Mouse (Mus musculus): ENCODE measurements around the gene Ninl.
"Not testable (repeated sequence)": the region's sequence is repeated elsewhere in the genome, so short reads cannot be mapped to it uniquely, and the experiment has no call there.

Gene Ninl

DNA sequence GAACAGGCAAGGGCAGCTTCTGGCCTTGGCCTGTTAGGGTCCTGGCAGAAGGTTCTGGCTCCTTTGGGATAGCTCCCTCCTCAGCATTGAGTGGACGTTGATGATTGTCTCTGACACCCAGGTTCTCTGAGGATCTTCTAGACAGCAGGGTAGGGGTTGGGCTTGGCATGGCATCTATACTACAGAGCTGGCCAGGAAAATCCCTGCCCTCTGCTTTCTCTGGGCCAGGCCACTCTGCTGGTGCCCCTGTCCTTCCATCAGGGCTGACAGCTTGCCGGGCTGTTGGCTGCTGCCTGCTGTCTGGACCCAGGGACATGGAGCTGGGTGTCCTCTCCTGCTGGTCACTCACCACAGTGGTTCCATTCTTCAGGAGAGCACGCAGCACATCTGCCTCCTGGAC is 89.5 kb downstream of the Ninl start:
- no peak for DNase-seq (ENCODE audit: low spot score in 2 of 2)

DNA sequence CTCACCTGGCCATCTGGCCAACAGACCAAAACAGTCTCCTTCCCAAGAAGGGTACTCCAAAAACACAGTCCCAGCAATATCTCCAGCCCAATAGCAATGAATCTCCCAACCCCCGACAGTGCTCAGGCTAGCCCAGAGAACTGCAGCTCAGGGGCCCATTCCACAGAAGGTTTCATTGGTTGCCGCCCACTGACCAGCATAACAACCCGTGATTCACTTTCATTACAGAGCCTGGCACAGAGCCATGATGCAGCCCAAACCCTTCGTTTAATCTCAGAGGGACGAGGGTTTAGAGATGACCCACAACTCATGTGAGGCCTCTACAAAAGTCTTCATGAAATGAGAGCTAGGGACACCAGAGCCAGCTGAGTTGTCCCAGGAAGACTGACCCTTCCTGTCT is 90.4 kb downstream of the Ninl start:
- no peak for DNase-seq (ENCODE audit: low spot score in 2 of 2)

DNA sequence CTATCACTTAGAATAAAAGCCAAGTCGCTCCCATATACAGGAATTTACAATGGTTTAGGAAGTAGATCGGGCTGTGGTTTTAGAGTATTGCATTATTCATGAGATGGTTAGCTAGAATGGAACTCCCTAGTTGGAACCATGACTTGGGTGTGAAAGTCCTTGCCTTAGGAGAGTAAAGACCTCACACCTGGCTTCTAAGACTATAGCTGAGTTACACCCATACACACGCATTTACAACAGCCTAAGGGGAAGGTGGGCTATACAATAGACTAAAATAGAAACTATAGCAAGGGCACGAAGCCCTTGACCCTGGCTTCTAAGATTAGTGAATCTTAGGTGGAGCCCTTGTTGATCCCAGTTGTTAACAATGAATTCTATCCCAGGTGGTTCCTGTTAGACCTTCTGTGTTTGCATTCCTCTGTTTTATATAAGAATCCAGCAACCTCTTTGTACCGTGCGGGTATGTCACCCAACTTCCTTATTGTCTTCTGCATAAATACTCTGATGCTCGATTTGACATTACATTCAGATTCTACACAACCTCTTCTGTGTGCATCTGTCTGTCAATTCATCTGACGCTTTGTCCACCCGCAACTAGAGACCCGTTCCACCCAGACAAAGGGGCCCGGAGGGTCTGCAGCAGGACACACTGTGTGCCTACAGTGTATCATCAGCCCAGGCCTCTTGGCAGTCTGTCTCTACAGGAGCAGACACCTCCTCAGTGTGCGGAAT is 91.1 kb downstream of the Ninl start:
- DNase-seq (ENCODE audit: low spot score in 2 of 2) = not testable (repeated sequence)

DNA sequence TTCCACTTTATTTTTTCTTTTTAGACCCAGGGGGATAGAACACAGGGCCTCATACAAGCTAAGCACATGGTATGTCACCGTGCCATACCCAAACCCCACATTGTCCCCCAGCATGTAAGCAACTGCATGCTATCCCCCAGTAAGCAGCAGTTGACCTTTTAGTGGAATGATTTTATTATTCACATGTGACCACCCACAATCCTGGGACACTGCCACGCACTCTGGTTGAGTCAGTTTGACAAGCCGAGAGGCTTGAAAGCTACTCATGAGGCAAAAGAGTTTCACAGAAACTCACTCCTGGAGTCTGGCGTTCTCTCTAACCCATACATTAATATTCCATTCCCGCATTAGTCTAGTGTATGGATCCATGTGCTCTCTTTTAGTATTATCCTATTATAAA is 91.8 kb downstream of the Ninl start:
- not testable (repeated sequence) for DNase-seq (ENCODE audit: low spot score in 2 of 2)

DNA sequence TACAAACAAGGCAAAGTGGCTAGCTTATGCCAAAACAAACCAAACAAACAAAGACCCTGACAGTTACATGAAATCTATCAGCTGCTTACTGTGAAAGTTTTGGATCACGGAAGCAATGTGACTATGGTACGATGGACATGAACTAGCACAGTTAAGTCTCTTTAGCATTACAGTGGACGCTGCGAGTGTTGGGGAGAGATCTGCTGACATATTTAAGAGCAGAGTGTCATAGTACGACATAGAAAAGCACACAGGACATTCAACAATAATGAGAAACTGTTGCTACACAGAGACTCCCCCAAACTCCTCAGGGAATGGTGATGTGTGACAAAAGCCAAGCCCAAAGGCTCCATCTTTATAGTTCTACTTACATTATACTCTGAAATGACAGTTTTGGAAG is 95.2 kb downstream of the Ninl start:
- no peak for DNase-seq (ENCODE audit: low spot score in 2 of 2)

DNA sequence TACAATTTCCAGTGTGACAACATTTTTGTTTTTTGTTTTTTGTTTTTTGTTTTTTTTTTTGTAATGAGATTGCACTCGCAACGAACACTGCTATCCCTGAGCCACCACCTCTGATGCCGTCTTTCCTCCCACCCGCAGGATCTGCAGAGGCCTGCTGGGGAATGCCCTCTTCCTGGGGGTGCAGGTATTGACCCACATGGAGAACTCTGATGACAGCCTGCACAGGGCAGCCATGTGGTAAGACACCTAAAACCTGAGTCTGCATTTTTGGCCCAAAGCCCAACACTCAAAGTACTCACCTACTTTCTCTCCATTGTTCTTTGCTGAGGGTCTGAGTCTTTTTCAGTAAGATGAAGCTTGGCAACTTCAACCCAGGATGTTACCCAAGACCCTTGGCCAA is 104.5 kb downstream of the Ninl start:
- no peak for DNase-seq (ENCODE audit: low spot score in 2 of 2)

DNA sequence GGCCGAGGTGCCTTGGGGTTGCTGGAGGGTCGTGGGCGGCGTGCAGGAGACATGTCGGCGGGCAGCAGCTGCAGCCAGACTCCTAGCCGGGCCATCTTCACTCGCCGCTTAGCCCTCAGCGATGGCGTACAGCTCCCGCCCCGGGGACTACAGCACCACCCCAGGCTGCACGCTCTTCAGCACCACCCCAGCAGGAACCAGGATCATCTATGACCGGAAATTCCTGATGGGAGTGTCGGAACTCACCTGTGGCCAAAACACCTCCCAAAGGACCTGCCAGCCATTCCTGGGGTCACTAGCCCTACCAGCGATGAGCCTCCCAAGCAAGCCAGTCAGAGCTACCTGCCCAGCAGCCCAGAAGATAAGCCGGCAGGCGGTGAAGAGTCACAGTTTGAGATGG is 105.7 kb downstream of the Ninl start:
- DNase-seq (ENCODE audit: low spot score in 2 of 2) = no peak

DNA sequence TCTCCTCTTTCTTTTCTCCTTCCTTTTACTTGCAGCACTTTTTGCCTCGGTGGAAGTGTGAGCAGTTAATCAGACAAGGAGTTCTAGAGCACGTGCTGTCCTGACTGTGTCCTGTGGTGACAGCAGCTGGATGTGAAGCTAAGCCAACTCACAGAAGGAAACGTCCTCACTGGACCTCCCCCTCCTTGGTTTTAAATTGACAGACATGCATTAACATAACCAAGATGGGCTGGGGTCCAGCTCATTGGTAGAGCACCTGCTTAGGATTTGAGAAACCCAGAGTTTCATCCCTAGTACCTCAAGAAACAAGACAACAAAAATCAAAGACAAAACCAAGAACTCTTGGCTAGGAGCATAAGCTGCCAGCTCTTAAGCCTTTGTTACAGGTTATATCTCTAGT is 108.4 kb downstream of the Ninl start:
- DNase-seq (ENCODE audit: low spot score in 2 of 2) = no peak

DNA sequence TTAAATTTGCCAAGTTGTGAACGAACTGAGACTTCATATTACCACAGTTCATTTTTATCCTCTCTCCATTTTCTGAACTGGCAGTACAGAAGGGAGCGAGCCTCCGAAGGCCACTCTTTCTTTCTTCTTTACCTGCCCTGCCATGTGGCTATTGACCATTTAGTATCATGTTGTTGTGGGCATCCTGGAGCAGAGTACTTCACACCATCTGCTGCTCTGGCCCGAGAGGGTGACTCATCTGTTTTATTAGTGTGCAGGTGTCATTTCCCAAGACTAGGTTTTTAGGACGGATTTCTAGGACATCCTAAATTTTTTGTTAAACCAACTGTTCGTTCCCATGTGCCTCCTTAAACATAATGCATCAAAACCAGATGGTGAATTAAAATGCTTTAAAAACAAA is 110.0 kb downstream of the Ninl start:
- no peak for DNase-seq (ENCODE audit: low spot score in 2 of 2)

DNA sequence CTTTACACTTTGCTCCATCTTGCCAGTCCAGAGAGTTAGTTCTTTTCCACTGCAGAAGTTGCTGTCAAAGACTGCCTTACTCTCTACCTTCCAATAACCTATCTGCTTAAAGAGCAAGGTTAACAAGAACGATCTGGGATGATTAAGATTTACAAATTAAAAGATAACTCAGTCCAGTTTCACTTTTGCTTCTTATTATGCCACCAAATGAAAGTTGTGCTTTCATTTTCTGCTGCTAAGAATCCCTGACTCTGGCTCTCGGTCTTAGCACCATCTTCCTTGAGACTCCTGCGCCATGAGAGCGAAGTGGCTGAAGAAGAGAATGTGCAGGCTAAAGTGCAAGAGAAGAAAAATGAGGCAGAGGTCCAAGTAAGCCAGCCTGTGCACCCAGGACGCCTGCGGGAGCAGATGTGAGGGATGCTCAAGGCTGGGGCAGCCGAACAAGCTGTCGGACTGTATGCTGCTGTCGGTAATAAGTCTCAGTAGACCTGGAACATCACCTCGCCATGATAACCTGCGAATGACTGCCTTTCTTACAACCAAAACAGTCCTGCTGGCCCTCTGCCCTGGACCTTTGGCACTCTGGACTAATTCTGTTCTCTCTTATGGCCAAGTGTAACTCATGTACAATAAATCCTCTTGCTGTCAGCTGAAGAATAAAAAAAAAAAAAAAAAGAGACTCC is 112.0 kb downstream of the Ninl start:
- DNase-seq (ENCODE audit: low spot score in 2 of 2) = no peak

DNA sequence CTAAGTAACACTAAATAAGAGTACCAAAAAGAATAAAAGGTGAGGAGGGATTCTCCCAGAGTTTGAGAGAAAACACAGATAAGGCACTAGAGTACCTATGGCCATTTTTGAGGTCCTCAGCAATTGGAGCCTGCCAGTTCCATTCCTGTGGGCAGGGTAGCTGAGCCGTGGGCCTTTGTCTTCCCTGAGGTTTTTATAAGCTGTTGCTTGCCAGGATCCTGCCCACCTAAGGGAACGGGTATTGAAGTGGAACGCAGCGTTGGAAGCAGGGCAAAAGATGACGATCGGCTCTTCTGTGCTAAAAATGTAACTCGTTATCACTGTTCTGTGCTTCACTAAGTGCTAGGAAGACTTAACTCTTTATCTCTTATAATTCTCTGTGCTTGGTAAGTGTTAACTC is 115.7 kb downstream of the Ninl start:
- DNase-seq (ENCODE audit: low spot score in 2 of 2) = no peak

DNA sequence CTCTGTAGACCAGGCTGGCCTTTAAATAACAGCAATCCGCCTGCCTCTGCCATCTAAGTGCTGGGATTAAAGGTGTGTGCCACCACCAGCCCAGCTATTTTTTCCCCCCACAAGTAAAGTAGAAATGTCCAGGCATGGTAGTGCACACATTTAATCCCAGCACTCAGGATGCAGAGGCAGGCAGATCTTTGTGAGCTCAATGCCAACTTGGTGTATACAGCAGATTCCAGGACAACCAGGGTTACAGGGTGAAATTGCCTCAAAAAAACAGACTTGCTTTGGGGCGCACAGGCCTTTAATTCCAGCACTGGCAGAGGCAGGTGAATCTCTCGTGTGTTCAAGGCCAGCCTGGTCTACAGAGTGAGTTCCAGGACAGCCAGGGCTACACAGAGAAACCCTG is 116.2 kb downstream of the Ninl start:
- DNase-seq (ENCODE audit: low spot score in 2 of 2) = no peak

DNA sequence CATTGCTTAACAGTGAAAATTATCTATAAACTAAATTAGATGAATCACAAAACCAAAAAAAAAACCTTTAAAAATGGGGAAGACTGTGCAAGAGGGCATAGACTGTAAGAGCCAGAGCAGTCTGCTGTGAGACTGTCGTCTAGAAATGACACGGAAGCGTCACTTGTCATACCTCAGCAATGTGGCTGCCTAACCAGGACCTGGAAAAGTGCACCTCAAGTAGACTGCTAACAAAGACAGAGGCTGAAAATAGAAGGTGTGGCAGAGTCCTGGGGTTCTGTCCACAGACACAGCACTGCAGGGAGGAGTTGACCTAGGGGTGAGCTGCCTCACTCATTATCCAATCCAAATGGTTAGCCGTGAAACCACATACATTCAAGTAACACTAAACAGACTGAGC is 117.0 kb downstream of the Ninl start:
- no peak for DNase-seq (ENCODE audit: low spot score in 2 of 2)

DNA sequence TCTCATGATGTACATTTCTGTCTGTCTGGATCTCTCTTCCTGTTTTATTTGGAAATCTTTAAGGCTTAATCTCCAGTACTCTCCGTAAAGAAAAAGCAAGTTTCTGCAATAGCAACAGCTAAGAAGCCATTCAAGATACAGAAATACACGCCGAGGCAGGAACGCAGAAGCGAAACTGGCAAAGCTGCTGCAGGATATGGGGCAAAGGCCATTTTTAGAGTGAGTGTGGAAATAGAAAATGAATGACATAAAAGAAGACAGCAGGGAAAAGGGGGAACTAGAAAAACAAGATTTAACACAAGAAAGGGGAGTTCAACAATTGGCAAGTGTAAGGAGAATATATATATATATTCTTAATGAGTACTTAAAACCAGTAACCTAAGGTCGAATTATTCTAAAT is 117.5 kb downstream of the Ninl start:
- no peak for DNase-seq (ENCODE audit: low spot score in 2 of 2)

DNA sequence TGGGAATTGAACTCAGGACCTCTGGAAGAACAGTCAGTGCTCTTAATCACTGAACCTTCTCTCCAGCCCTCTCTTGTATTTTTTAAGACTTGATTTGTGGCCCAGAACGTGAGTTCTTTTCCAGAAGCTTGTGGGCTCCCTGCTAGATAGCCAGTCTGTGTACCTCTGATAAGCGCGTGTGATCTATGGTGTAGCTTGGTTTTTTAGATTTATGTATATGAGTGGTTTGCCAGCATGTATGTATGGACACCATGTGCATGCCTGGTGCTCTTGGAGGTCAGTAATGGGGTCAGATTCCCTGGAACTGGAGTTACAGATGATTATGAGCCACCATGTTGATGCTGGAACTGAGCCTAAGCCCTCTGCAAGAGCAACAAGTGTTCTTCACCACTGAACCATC is 118.6 kb downstream of the Ninl start:
- DNase-seq (ENCODE audit: low spot score in 2 of 2) = no peak

DNA sequence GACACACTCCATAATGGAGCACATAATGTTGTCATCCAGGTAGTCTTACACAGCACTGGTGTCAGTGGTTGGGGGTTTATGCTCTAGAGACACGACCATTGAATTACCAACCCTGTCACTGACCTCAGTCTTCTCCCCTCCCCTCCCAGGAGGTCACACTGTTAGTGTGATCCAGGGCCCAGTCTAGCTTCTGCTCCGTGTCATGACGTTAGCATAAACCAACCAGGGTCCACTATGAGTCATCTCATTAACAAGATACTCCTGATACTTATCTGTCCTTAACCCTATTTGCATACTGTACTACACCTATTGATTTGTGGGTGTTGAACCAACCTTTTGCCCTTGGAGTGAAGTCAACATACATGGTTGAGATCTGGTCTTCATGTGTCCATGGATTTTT is 120.5 kb downstream of the Ninl start:
- DNase-seq (ENCODE audit: low spot score in 2 of 2) = no peak

DNA sequence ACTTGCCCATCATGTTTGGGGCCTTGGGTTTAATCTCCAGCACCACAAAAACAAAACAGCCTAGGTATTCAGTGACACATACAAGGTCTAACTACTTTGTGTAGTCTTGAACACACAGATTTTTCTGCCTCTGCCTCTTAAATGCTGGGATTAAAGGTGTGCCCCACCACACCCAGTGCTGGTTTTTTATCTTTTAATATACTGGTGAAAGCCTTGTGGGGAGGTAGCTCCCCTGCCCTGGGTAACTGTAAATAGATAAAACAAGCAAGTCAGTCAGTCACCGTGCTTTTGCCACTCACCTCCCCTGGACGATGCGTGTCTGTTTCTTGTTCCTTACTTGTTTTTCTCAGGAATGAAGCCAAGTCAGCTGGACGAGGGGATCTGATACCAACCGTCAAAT is 123.4 kb downstream of the Ninl start:
- DNase-seq (ENCODE audit: low spot score in 2 of 2) = no peak

DNA sequence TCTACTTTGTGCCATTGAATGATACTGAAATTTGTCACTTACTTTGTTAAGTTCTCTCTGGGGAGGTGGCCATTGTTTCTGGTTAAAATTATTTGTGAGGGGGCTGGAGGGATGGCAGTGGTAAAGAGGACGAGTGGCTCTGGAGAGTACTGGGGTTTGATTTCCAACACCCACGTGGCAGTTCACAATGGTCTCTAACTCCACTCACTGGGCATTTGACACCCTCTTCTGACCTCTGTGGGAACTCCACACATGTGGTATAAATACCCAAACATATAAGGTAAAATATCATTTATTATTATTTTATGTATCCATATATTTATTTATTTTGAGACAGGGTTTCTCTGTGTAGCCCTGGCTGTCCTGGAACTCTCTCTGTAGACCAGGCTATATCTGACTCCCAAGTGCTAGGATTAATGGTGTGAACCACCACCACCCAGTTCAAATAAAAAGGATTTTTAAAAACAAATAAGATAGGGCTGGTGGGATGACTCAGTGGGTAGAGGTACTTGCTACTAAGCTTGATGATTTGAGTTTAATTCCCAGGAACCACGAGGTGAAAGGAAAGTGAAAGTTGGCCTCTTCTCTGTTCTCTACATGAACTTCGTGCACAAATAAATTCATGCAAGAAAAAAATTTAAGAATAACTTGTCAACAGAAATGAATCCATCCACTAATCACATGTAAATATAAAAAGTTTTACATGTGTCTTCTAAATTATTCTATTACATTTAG is 124.2 kb downstream of the Ninl start:
- no peak for DNase-seq (ENCODE audit: low spot score in 2 of 2)

DNA sequence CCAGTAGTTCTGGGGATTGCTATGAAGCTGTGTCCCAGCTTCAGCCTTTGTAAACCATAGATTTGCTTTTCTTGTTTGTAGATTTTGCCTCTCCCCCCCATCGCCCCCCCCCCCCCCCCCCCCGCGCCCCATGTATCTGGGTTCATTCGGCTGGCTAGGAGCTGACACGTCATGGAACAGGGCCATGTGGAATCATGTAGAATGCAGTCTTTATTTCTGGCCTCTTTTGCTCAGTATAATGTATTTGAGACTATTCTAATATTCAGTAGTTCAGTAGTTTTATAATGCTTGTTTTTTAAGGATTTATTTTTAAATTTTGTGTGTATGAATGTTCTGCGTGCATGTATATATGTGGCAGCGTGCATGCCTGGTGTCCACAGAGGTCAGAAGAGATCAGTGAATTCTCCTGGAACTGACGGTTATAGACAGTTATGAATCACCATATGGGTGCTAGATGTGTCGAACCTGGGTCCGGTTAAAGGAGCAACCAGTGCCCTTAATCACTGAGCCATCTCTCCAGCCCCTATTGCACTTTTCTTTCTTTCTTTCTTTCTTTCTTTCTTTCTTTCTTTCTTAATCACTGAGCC is 128.8 kb downstream of the Ninl start:
- no peak for DNase-seq (ENCODE audit: low spot score in 2 of 2)

DNA sequence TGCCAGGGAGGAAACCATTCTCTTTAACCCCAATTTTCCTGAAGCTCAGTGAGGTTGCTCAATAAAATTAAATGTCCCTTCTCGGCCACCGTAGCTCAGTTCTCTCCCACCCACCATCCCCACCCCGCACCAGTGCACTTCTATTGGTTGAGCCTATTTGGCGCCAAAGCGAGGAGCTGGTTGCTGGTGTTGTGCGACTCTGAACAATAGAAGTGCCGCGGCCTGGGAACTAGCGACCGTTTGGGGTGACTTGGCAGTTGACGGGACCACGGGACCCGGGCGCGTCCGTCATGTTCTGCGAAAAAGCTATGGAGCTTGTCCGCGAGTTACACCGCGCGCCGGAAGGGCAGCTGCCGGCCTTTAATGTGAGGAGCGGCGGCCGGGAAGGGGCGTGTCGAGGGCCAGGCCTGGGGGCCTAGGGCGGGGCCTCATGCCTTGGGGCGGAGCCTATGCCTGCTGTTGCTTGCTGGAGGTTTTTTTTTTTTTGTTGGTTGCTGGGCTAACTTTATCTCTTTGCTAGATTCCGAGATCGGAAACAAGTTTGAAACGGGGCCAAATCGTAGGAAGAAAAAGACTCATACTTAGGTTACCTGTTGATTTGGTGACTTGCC is 129.6 kb downstream of the Ninl start:
- DNase-seq (ENCODE audit: low spot score in 2 of 2) = peak; percentile 92 to 97

DNA sequence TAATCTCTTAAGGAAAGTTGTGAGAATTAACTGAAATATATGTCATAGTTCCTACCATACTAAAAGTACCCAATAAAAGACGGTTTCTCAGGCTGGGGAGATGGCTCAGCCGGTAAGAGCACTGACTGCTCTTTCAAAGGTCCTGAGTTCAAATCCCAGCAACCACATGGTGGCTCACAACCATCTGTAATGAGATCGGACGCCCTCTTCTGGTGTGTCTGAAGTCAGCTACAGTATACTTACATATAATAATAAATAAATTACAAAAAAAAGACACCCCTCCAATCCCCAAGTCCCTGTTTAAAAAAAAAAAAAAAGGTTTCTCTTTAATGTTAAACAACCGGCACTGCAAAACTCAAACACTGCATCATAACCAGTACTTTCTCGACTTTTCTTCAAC is 130.3 kb downstream of the Ninl start:
- DNase-seq (ENCODE audit: low spot score in 2 of 2) = not testable (repeated sequence)

DNA sequence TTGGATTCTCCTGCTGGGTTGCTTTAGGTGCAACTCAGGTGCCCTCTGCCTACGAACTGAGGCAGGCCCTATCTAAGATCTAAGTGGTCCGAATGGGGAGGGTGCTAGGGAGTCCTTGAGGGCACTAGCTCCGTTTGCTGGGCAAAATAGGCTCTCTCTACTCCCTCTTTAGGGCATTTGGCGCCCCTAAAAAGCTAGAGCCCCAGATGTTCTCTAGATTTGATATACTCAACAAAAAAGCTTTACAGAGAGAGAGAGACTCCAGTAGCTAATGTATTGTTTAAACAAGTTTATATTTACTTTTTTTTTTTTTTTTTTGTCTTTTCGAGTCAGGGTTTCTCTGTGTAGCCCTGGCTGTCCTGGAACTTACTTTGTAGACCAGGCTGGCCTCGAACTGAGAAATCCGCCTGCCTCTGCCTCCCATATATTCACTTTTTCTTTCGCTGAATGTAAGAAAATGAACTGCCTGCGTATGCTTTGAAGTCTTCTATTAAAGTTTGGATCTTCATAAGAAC is 134.2 kb downstream of the Ninl start, which contains the start of gene Gins1:
Gene Gins1 (plus strand): TSS at position 465 of the 515 bp plus-strand sequence.
- no peak for DNase-seq (ENCODE audit: low spot score in 2 of 2)
